Mouse (Mus musculus) c-Kit-positive CD71-negative TER-119-negative erythroid progenitor cells, embryonic 14.5 days (primary cell): ENCODE data around the gene Actr1b.
"Not testable (repeated sequence)": the region's sequence is repeated elsewhere in the genome, so short reads cannot be mapped to it uniquely, and the experiment has no call there.

Experiments used
- DNase-seq: peaks from one replicate; pipeline ENCODE4 v3.0.0-alpha.2; 2013; ENCODE audit warnings: low read depth

The Actr1b gene

GRCm38 (mm10) chr1:36697030-36697429 is 17.2 kb downstream of the Actr1b start:
- no peak for DNase-seq

GRCm38 (mm10) chr1:36696411-36696810 is 17.8 kb downstream of the Actr1b start:
- no peak for DNase-seq

GRCm38 (mm10) chr1:36694871-36695270 is 19.4 kb downstream of the Actr1b start:
- no peak for DNase-seq

- peak; percentile 99 for DNase-seq
Observed at GRCm38 (mm10) chr1:36691271-36692155, 22.7 kb downstream of the Actr1b start, which contains the start of gene Cox5b. Gene Cox5b, plus strand, starts transcription at chr1:36691449.

- no peak for DNase-seq
Observed at GRCm38 (mm10) chr1:36690671-36691235, 23.5 kb downstream of the Actr1b start.

- DNase-seq = peak; percentile 63
Observed at GRCm38 (mm10) chr1:36683810-36684467, 30.3 kb downstream of the Actr1b start.

GRCm38 (mm10) chr1:36682620-36683355 is 31.4 kb downstream of the Actr1b start, which contains the start of gene Fam178b:
Gene Fam178b, minus strand, starts transcription at chr1:36683183.
- no peak for DNase-seq

- DNase-seq = no peak
Observed at GRCm38 (mm10) chr1:36680893-36681292, 33.3 kb downstream of the Actr1b start.

GRCm38 (mm10) chr1:36674936-36675335 is 39.3 kb downstream of the Actr1b start:
- DNase-seq = no peak

GRCm38 (mm10) chr1:36672648-36673350 is 41.4 kb downstream of the Actr1b start:
- DNase-seq = no peak

GRCm38 (mm10) chr1:36671260-36671659 is 43.0 kb downstream of the Actr1b start:
- no peak for DNase-seq

- no peak for DNase-seq
Observed at GRCm38 (mm10) chr1:36670256-36670655, 44.0 kb downstream of the Actr1b start.

- DNase-seq = not testable (repeated sequence)
Observed at GRCm38 (mm10) chr1:36668007-36668406, 46.2 kb downstream of the Actr1b start.

- no peak for DNase-seq
Observed at GRCm38 (mm10) chr1:36665934-36666333, 48.3 kb downstream of the Actr1b start.

- no peak for DNase-seq
Observed at GRCm38 (mm10) chr1:36665165-36665723, 49.0 kb downstream of the Actr1b start.

GRCm38 (mm10) chr1:36664457-36664856 is 49.8 kb downstream of the Actr1b start:
- no peak for DNase-seq

- no peak for DNase-seq
Observed at GRCm38 (mm10) chr1:36658621-36659399, 55.4 kb downstream of the Actr1b start.

- no peak for DNase-seq
Observed at GRCm38 (mm10) chr1:36657658-36658415, 56.4 kb downstream of the Actr1b start.

- no peak for DNase-seq
Observed at GRCm38 (mm10) chr1:36656233-36656632, 58.0 kb downstream of the Actr1b start.
